Mouse (Mus musculus) small intestine, adult 2 months (tissue): Measurements from ENCODE around the gene Il21r.

Experiments used
- CTCF ChIP-seq: fragments of 200-500 bp; IDR thresholded peaks from 2 replicates; pipeline ENCODE4 v1.5.1; 2012; ENCODE audit warnings: low read depth, mild to moderate bottlenecking, control low read depth, inconsistent platforms, low read length, moderate library complexity, mixed read lengths; ENCODE audit not compliant: insufficient replicate concordance, insufficient read length; ENCODE audit errors: extremely low read depth
- POLR2A ChIP-seq: fragments of 200-500 bp; IDR thresholded peaks from 2 replicates; pipeline ENCODE4 v1.6.1; 2012; ENCODE audit warnings: low read depth, mild to moderate bottlenecking, control low read depth, inconsistent platforms, low read length, moderate library complexity

GRCm38 (mm10) chr7:125554456-125555114 is 48.6 kb upstream of the Il21r start:
- TF ChIP-seq CTCF, result no peak
- no peak for TF ChIP-seq POLR2A
